ENCODE assay signal across 11 mouse cellular contexts in the genomic region with DNA sequence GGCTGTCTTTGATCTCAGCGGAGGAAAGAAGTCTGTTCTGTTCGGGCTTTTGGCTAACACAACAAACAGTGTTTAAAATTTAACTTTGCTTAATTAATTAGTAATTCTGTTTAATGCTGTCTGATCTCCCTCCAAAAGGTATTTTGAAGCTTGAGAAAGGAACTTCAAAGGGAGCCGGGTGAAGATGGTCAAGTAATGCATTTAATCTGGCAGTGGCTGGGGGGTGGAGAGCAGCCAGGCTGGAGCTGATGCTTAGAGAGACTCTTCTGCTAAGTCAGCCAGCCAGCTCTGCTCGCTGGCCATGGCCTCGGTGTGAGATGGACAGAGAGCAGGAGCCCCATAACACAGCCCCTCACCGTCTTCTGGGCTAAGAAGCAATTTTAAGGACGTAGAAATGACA. TPM values are rescaled to one million over a fixed set of nuclear protein-coding genes. Genes with fewer than 3 reads are reported as not detected.
DNase-seq lines count a peak whose midpoint lies in the region; ATAC-seq and TF ChIP-seq lines count a peak whose summit lies in the region.
"Had no signal": no experiment of that assay in that cellular context is flagged by ENCODE, and none has a peak within 500 bp of the region (broad histone marks: within the 10 kb centered on the region; RNA-seq: fewer than 3 reads in every experiment).

No protein-coding gene starts in this region.

- H3K4me2 ChIP-seq in midbrain, embryonic 11.5 days, result no peak overlapping the region
- H3K4me2 ChIP-seq in kidney, embryonic 14.5 days (replicated peaks; ENCODE audit: low read depth, low read length), result no peak overlapping the region
- H3K4me2 ChIP-seq in stomach, embryonic 15.5 days, result no peak overlapping the region

- peaks cover 24% of the 10 kb centered on the region; the same call in 1 of the 2 replicates for H3K27me3 ChIP-seq in heart, embryonic 10.5 days (ENCODE audit: insufficient read depth, poor library complexity, severe bottlenecking)
- H3K27me3 ChIP-seq in heart, adult 2 months (ENCODE audit: control insufficient read depth, insufficient read depth, low read length), result no peaks in the 10 kb centered on the region
- H3K27me3 ChIP-seq in midbrain, embryonic 10.5 days (ENCODE audit: low read depth, poor library complexity, severe bottlenecking), result no peaks in the 10 kb centered on the region
- no peaks in the 10 kb centered on the region for H3K27me3 ChIP-seq in midbrain, embryonic 11.5 days (ENCODE audit: control insufficient read depth, insufficient read depth, low read length)
- H3K27me3 ChIP-seq in kidney, embryonic 14.5 days (ENCODE audit: control insufficient read depth, insufficient read depth, low read length), result no peaks in the 10 kb centered on the region
- no peaks in the 10 kb centered on the region for H3K27me3 ChIP-seq in stomach, embryonic 15.5 days (replicated peaks)

- no peak overlapping the region for H3K4me3 ChIP-seq in heart, embryonic 10.5 days
- H3K4me3 ChIP-seq in heart, adult 2 months, result no peak overlapping the region
- H3K4me3 ChIP-seq in midbrain, embryonic 10.5 days, result no peak overlapping the region
- H3K4me3 ChIP-seq in midbrain, embryonic 11.5 days (ENCODE audit: low read depth, low read length), result no peak overlapping the region
- H3K4me3 ChIP-seq in kidney, embryonic 14.5 days (ENCODE audit: low read length), result no peak overlapping the region
- no peak overlapping the region for H3K4me3 ChIP-seq in stomach, embryonic 15.5 days (replicated peaks)

- H3K9me3 ChIP-seq in heart, embryonic 10.5 days, result no peaks in the 10 kb centered on the region
- no peaks in the 10 kb centered on the region for H3K9me3 ChIP-seq in midbrain, embryonic 10.5 days (replicated peaks)
- no peaks in the 10 kb centered on the region for H3K9me3 ChIP-seq in midbrain, embryonic 11.5 days (ENCODE audit: control insufficient read depth, low read length)
- H3K9me3 ChIP-seq in kidney, embryonic 14.5 days (ENCODE audit: control insufficient read depth, low read length), result no peaks in the 10 kb centered on the region
- H3K9me3 ChIP-seq in stomach, embryonic 15.5 days, result no peaks in the 10 kb centered on the region

- intact Hi-C loops in heart, adult 2 months (cut with DNase I), result no loop called here

- peaks cover 70% of the 10 kb centered on the region for H3K4me1 ChIP-seq in heart, embryonic 10.5 days
- H3K4me1 ChIP-seq in heart, adult 2 months (ENCODE audit: control insufficient read depth, insufficient read depth, low read length), result peaks cover 5% of the 10 kb centered on the region; the same call in 1 of the 2 replicates
- peaks cover 60% of the 10 kb centered on the region for H3K4me1 ChIP-seq in midbrain, embryonic 10.5 days
- H3K4me1 ChIP-seq in midbrain, embryonic 11.5 days (ENCODE audit: control insufficient read depth, insufficient read depth, low read length), result peaks cover 22% of the 10 kb centered on the region
- H3K4me1 ChIP-seq in kidney, embryonic 14.5 days (ENCODE audit: control insufficient read depth, insufficient read depth, low read length), result peaks cover 45% of the 10 kb centered on the region
- peaks cover 45% of the 10 kb centered on the region for H3K4me1 ChIP-seq in stomach, embryonic 15.5 days

- no peak for DNase-seq in heart, embryonic 10.5 days (ENCODE audit: low spot score)
- DNase-seq in heart, adult 2 months, result no peak
- no peak for DNase-seq in midbrain, embryonic 10.5 days (ENCODE audit: low spot score)
- DNase-seq in midbrain, embryonic 11.5 days (ENCODE audit: low spot score, missing footprints), result no peak
- no peak for DNase-seq in gastrocnemius, postnatal 25 days
- no peak for DNase-seq in right cerebral cortex, postnatal 10 days (ENCODE audit: low spot score in 2 of 2)
- DNase-seq: spleen, adult 18-20 months had no signal

- WGBS in heart, embryonic 10.5 days, result 35% methylated on average over 7 of the region's 7 CpGs
- WGBS in heart, adult 2 months, result 74% methylated on average over 7 of the region's 7 CpGs
- WGBS in midbrain, embryonic 10.5 days, result 38% methylated on average over 7 of the region's 7 CpGs
- 40% methylated on average over 7 of the region's 7 CpGs for WGBS in midbrain, embryonic 11.5 days
- 34% methylated on average over 7 of the region's 7 CpGs for WGBS in kidney, embryonic 14.5 days
- WGBS in stomach, embryonic 15.5 days, result 41% methylated on average over 7 of the region's 7 CpGs

- no peak for TF ChIP-seq EP300 in heart, adult 2 months (IDR thresholded peaks at IDR 0.05; ENCODE audit: insufficient read depth, low read depth, low read length)

- H3K9ac ChIP-seq in heart, adult 2 months (ENCODE audit: low read depth, low read length), result no peak overlapping the region
- H3K9ac ChIP-seq in midbrain, embryonic 11.5 days (ENCODE audit: low read length), result no peak overlapping the region
- no peak overlapping the region for H3K9ac ChIP-seq in kidney, embryonic 14.5 days (ENCODE audit: low read depth, low read length)
- H3K9ac ChIP-seq in stomach, embryonic 15.5 days, result no peak overlapping the region

- no peaks in the 10 kb centered on the region for H3K79me2 ChIP-seq in heart, adult 2 months (replicated peaks; ENCODE audit: control insufficient read depth, insufficient read depth, low read length)

- 0 out of 2 replicates have a peak overlapping the region, but pooled peaks have one; percentile 39 for H3K27ac ChIP-seq in heart, embryonic 10.5 days
- H3K27ac ChIP-seq in heart, adult 2 months, result no peak overlapping the region
- H3K27ac ChIP-seq in midbrain, embryonic 10.5 days (replicated peaks), result peak overlapping the region; percentile 59
- no peak overlapping the region for H3K27ac ChIP-seq in midbrain, embryonic 11.5 days (ENCODE audit: low read depth, low read length)
- H3K27ac ChIP-seq in kidney, embryonic 14.5 days (ENCODE audit: low read depth, low read length), result peak overlapping the region; percentile 43; the same call in 1 of the 2 replicates
- peak overlapping the region; percentile 71 for H3K27ac ChIP-seq in stomach, embryonic 15.5 days
- H3K27ac ChIP-seq: macrophage had no signal

- ATAC-seq in midbrain, embryonic 11.5 days (ENCODE audit: low FRiP score), result no peak
- ATAC-seq in kidney, embryonic 14.5 days (ENCODE audit: low FRiP score, low TSS enrichment), result peak; percentile 40
- no peak for ATAC-seq in stomach, embryonic 15.5 days (ENCODE audit: insufficient read depth, low FRiP score, low read depth)

- no peak for TF ChIP-seq CTCF in heart, adult 2 months (IDR thresholded peaks at IDR 0.05)

- H3K36me3 ChIP-seq in heart, embryonic 10.5 days, result peaks cover under 1% of the 10 kb centered on the region; the same call in 1 of the 2 replicates
- no peaks in the 10 kb centered on the region for H3K36me3 ChIP-seq in heart, adult 2 months (ENCODE audit: control insufficient read depth, insufficient read depth, low read length)
- H3K36me3 ChIP-seq in midbrain, embryonic 10.5 days, result peaks cover 79% of the 10 kb centered on the region
- H3K36me3 ChIP-seq in midbrain, embryonic 11.5 days (ENCODE audit: control insufficient read depth, insufficient read depth, low read length), result no peaks in the 10 kb centered on the region
- H3K36me3 ChIP-seq in kidney, embryonic 14.5 days (ENCODE audit: control insufficient read depth, insufficient read depth, low read length), result peaks cover 5% of the 10 kb centered on the region; the same call in 1 of the 2 replicates
- H3K36me3 ChIP-seq in stomach, embryonic 15.5 days, result no peaks in the 10 kb centered on the region

- no peak for TF ChIP-seq POLR2A in heart, adult 2 months (IDR thresholded peaks at IDR 0.05; ENCODE audit: insufficient read depth, low read depth, low read length)

RNA-seq across cellular contexts. Expression of a gene that starts 56.7 kb away (rescaled TPM):
- 0.59 and 1.3 TPM in 2 replicates for polyA plus RNA-seq in heart, embryonic 10.5 days (2016; fragmentation: Nextera tagmentation; extraction: Ambion mirVana)
- total RNA-seq in heart, adult 2 months (2021), result 1 to 10 TPM; 1.0 to 1.6 TPM
- 0.76 and 1.1 TPM in 2 replicates for polyA plus RNA-seq in heart, adult 2 months (2012; rRNA removed)
- 1.2 and 1.3 TPM in 2 replicates for polyA plus RNA-seq in midbrain, embryonic 10.5 days (2016; fragmentation: Nextera tagmentation; extraction: Ambion mirVana)
- polyA plus RNA-seq in midbrain, embryonic 11.5 days (2014; fragmentation: Nextera tagmentation; extraction: Ambion mirVana), result 0.74 and 1.4 TPM in 2 replicates
- 2.2 and 2.3 TPM in 2 replicates for polyA plus RNA-seq in kidney, embryonic 14.5 days (2014; fragmentation: Nextera tagmentation; extraction: Ambion mirVana)
- polyA plus RNA-seq in stomach, embryonic 15.5 days (2015; fragmentation: Nextera tagmentation; extraction: Ambion mirVana), result 2.8 TPM in 2 replicates
- under 1 TPM; 0.18 to 0.38 TPM for total RNA-seq in gastrocnemius, postnatal 25 days (2021)

RNA-seq across cellular contexts. Expression of a gene that starts 58.1 kb away (rescaled TPM):
- polyA plus RNA-seq in heart, embryonic 10.5 days (2016; fragmentation: Nextera tagmentation; extraction: Ambion mirVana), result 21.9 and 38.0 TPM in 2 replicates
- total RNA-seq in heart, adult 2 months (2021), result 1 to 10 TPM; 2.3 to 2.9 TPM
- polyA plus RNA-seq in heart, adult 2 months (2012; rRNA removed), result 3.4 and 3.6 TPM in 2 replicates
- 72.3 and 80.1 TPM in 2 replicates for polyA plus RNA-seq in midbrain, embryonic 10.5 days (2016; fragmentation: Nextera tagmentation; extraction: Ambion mirVana)
- polyA plus RNA-seq in midbrain, embryonic 11.5 days (2014; fragmentation: Nextera tagmentation; extraction: Ambion mirVana), result 50.5 and 61.1 TPM in 2 replicates
- polyA plus RNA-seq in kidney, embryonic 14.5 days (2014; fragmentation: Nextera tagmentation; extraction: Ambion mirVana), result 52.4 and 60.9 TPM in 2 replicates
- 40.4 and 42.0 TPM in 2 replicates for polyA plus RNA-seq in stomach, embryonic 15.5 days (2015; fragmentation: Nextera tagmentation; extraction: Ambion mirVana)
- 1 to 10 TPM; 1.5 to 2.5 TPM for total RNA-seq in gastrocnemius, postnatal 25 days (2021)
- total RNA-seq: neutrophil, adult 5-6 weeks had no signal
- polyA plus RNA-seq: macrophage had no signal

Comparison
In these comparisons a context has a peak if more than half of its experiments do, and no peak if none do; other contexts are left out.
1. H3K27ac ChIP-seq: peak in heart, embryonic 10.5 days (single experiment), midbrain, embryonic 10.5 days (single experiment), kidney, embryonic 14.5 days (single experiment) and stomach, embryonic 15.5 days (single experiment); none in heart, adult 2 months (single experiment) and midbrain, embryonic 11.5 days (single experiment).